Mouse (Mus musculus): ENCODE data around the gene Dip2c. TPM values are rescaled to one million over a fixed set of nuclear protein-coding genes. Genes with fewer than 3 reads are reported as not detected.

Dip2c gene
- total RNA-seq, 2 experiments from 2014 or later = 73.4 to 74.0 TPM

DNA sequence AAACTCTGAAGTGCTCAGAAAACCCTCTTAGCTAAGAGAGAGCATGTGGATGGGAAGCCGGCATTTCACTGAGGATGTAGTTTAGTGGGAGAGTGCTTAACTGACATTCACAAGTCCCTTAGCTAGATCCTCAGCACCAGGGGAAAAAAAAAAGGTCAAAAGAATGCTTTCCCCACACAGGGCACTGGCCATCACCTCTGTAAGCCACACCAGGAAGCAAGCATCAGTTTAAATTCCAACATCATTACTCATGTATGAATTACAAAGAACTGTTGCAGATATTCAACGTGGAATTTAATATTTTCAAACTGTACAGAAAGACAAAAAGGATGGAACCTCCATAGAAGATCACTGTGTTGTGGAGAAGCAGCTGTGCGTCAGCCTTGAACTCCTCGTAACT, 419.1 kb downstream of the Dip2c start:
- intact Hi-C loops (cut with DNase I) = no loop called here
- DNase-seq (ENCODE audit: low spot score in 2 of 2) = no peak

DNA sequence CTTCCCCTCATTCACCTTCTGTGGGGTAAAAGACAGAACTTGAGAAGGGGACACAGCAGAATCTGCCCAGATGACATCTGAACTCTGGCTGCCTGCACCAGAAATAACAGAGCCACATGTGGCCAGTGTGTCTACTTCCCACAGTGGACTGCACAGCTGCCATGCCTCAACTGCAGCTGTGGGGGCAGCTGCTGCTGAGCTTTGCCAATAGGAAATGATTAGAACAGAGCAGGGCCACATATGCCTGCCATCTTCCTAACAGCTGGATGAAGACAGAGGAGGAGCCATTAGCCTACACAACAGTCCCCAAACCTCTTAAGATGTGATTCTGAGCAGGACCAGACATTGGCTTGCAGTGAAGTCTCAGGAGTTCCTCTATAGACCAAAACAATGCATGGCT, 419.5 kb downstream of the Dip2c start:
- no peak for DNase-seq (ENCODE audit: low spot score in 2 of 2)
- intact Hi-C loops (cut with DNase I) = no loop called here

DNA sequence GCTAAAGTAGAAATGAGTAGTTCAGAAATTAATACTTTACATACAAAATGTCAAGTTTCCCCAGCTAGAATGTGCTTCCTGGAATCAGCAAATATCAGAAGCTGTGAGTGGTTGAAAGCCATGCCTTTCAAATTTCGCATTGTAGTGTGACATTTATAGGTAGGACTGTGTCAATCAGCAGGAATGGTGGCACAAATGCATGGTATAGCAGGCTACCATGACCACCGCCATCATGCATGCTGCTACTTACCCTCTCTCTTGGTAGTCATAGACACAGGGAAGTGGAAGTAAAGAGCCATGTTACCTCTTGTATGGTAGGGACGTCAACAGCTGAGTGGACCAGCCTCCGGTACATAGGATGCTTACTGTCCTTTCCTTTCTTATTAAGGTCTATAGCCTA, 421.0 kb downstream of the Dip2c start:
- intact Hi-C loops (cut with DNase I) = no loop called here
- no peak for DNase-seq (ENCODE audit: low spot score in 2 of 2)

GRCm38 (mm10) chr13:9702615-9703235, 426.4 kb downstream of the Dip2c start:
- intact Hi-C loops (cut with DNase I) = no loop called here
- no peak for DNase-seq (ENCODE audit: low spot score in 2 of 2)

DNA sequence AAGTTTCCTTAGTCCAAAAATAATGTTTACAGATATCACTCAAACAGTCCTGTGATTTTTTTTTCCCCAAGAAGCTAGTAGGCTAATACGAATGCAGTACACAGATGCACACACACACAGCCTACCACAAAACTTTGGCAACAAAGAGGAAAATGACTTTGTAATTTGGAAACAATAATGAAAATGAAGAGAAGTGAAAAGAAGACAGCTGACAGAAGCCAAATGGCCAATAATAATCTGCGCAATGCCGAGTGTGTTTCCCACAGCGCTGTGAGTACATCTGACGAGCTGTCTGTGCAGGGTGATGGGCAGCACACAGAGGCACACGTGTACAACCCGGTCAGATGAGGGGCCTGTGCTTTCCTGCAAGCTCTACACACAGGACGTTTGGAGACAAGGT, 430.4 kb downstream of the Dip2c start:
- no peak for DNase-seq (ENCODE audit: low spot score in 2 of 2)
- intact Hi-C loops (cut with DNase I) = no loop called here

GRCm38 (mm10) chr13:9708433-9709240, 432.3 kb downstream of the Dip2c start:
- no peak for DNase-seq (ENCODE audit: low spot score in 2 of 2)
- intact Hi-C loops (cut with DNase I) = no loop called here

- intact Hi-C loops (cut with DNase I) = no loop called here
These were observed 436.1 kb downstream of the Dip2c start for GRCm38 (mm10) chr13:9712409-9712808.

GRCm38 (mm10) chr13:9712971-9713370, 436.6 kb downstream of the Dip2c start:
- intact Hi-C loops (cut with DNase I) = no loop called here
- no peak for DNase-seq (ENCODE audit: low spot score in 2 of 2)

More at GRCm38 (mm10) chr13:9712409-9712808, 436.1 kb downstream of the Dip2c start:
- no peak for DNase-seq (ENCODE audit: low spot score in 2 of 2)

- intact Hi-C loops (cut with DNase I) = no loop called here
- DNase-seq (ENCODE audit: low spot score in 2 of 2) = no peak
These were observed 437.3 kb downstream of the Dip2c start for GRCm38 (mm10) chr13:9713462-9714134.

GRCm38 (mm10) chr13:9715224-9715623, 438.9 kb downstream of the Dip2c start:
- no peak for DNase-seq (ENCODE audit: low spot score in 2 of 2)
- intact Hi-C loops (cut with DNase I) = no loop called here

Other genes with a start within 250 kb of the Dip2c start
- 10 to 100 TPM; 74.6 to 77.8 TPM for gene Larp4b, start 182.6 kb upstream of the Dip2c start, total RNA-seq (2021)

Measured in left cerebral cortex, postnatal 25 days (tissue).